Mouse (Mus musculus): Measurements from ENCODE around the gene Akt3.

The Akt3 gene

GRCm38 (mm10) chr1:177186751-177187150 is 71.3 kb downstream of the Akt3 start:
- DNase-seq: no peak

DNA sequence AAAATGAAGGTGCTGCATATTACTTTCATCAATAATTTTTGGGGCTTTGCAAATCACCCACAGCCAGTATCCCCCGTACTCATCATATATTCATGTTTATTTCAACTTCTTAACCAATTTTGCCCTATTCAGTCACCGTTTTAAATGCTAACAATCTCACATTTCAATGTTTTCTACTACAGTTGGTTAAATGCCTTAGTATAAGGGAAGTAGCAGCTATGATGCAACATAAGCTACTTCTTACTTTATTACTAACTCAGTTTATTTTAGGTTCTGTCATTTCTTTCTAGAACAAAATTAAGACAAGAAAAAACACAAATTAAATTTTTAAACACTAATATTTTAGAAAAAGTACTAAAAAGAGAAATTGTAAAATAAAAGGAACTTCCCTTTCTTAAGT is 78.4 kb downstream of the Akt3 start:
- DNase-seq: no peak

DNA sequence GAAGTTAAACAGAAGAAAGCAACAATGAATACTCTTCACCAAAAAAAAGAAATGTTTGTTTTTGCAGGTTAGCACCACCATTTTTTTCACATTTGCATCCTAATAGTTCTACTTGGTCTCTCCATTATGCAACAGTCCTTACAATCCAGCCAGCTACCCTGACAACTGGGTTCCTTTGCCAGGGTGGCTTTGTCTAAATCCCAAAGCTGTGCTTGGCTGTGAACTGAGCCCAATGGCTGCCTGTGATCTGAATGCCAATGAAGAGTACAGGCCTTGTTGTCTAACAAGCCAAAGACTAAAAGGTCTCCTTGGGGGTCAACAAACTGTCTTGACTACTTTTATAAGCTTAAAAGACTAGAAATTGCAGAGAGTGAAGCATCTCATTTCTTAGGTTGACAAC is 82.6 kb downstream of the Akt3 start:
- peak; percentile 51 to 69 for DNase-seq

DNA sequence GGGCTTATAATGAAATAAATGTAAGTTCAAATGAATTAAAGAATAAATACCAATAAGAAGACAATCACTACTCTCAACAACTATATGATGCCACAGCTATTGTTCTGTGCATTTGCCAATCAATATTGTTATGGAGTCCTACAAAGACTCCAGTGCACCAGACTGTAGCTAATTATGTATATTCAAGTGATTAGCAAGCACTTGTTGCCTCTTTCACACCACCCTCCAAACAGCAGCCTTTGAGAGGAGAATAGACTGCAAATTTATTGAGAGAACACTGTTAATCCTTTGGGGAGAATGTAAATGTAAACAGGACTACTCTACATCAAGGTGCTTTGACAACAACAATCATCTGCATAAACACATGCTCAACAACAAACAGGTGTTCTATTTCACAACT is 86.7 kb downstream of the Akt3 start:
- DNase-seq: no peak

DNA sequence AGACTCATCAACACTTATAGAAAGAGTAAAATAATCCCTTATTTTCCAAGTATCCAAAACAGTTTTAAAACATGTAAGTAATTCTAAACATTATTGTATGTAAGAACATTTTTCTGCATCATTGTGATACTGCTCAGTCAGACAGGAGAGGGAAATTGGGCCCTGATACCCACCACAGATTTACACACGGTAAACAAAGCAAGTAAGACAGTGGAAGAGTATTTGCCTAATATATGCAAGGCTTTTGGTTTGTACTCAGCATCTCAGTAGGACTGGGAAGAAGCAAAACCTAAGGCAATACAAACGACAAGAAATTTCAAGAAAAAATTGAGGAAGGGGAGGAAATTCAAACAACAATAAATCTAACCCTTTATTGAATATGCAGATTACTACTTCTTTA is 92.2 kb downstream of the Akt3 start:
- DNase-seq: no peak

GRCm38 (mm10) chr1:177165336-177165735 is 92.7 kb downstream of the Akt3 start:
- no peak for DNase-seq

- peak; percentile 38 to 42 for DNase-seq
These were observed 107.5 kb downstream of the Akt3 start for GRCm38 (mm10) chr1:177150344-177151021.

DNA sequence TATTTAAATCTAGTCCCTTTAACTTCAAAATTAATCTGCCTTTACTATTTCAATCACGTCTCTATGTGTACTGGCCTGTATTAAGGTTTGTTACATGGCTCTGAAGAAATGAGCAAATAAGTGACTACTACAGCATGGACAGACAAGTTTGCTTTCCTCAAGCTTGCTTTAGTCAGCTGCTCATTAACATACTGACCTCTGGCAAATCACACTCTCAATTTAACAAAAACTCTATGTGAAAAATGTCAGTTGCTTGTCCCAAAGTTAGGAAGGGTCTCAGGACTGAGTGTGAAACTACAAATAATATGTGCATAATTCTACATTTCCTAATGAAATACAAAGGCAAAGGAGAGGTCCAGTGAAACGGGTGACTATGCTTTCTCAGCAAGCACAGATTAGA is 109.3 kb downstream of the Akt3 start:
- no peak for DNase-seq

DNA sequence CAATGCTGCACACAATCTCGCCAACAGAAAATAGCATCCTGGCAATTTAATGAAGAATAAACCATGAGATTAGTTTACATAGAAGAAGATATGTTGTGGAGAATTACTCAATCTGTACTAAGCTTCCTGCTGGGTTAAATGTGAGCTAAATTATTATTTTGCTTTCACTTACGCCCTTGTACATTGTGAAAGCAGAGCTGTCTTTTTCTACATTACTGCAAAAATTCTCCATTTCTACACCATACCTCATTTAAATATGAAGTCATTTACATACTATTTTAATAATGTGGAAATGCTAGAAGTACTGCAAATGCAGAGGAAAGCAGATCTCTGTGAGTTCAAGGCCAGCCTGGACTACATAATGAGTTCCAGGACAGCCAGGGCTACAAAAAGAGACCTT is 116.5 kb downstream of the Akt3 start:
- DNase-seq: no peak

- no peak for DNase-seq
These were observed 118.4 kb downstream of the Akt3 start for GRCm38 (mm10) chr1:177139652-177140051.

DNA sequence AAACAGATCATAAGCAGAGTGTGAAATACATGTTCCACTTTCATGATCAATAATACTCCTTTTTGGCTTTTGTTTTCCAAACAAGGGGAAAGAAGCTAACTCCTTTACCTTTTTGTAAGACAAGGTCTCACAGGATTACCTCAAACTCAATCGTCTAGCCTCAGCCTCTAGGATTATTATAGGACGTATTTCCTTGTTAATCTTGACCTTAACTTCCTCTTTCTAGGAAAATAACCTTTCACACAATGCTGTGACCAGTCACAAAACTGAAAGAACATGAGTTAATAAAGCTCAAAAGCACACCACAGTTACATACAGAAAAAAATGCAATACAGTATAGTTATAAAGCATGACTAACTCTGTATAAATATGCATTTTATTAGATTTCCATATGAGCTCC is 126.5 kb downstream of the Akt3 start:
- DNase-seq: no peak

DNA sequence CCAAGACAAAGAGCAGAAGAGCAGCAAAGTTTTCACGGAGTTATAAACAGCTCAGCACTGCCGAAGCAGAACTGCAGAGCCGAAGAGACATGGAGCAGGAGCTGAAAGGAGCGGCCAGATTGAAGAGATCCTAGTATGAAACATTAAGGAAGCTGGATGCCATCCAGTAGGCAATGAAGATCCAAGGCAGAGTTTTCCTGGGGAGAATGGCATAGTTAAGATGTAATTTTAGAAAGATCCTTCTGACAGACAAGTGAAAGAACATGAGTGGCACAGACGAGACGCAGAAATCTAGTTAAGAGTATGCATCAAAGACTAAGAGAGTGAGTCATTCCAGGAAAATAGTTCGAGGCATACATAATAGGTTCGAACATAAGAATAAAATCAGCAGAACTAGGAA is 131.3 kb downstream of the Akt3 start:
- peak; percentile 56 to 57 for DNase-seq

DNA sequence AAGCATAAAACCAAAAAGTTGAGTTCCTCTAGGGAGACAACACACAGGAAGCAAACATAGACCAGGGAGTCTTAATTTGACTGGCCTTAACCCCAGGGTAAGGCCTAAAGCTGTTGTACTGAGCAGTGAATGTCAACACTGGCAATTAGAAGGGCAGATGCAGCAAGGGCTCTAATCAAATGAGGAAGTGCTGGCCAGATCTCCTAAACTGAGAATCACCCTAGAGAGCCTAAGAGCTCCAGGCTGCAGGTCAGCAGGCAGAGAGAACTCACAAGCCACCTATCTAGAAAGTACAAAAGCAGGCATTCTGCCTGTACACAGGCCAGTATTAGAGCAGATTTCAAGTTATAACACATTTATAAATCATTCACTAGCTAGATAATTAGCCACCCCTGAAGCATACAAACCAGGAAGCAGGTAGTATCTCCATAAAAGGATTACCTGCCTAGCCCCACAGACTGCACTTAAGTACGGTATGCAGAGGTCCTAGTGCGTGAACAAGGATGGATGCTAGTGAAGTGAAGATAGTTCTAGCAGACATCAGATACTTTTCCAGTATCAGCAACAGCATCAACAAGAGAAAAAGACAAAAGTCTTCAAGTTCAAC is 147.2 kb downstream of the Akt3 start:
- no peak for DNase-seq

DNA sequence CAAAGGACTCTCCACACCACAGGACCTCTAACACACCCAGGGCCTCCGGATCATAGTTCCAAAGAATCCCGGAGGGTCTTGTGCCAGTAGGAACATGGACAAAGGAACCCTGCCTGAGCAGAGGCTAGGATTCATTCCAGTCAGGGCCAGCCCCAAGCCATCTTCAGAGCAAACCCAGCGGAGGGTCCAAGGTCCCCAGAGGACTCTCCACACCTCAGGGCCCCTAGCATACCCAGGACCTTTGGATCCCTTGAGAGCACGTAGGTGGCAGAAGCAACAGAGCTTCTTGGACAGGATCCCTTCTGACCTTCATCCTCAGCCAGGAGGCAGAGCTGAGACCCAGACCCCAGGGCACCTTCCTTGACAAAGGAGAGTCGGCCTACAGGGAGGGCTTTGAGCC is 167.5 kb downstream of the Akt3 start:
- no peak for DNase-seq

DNA sequence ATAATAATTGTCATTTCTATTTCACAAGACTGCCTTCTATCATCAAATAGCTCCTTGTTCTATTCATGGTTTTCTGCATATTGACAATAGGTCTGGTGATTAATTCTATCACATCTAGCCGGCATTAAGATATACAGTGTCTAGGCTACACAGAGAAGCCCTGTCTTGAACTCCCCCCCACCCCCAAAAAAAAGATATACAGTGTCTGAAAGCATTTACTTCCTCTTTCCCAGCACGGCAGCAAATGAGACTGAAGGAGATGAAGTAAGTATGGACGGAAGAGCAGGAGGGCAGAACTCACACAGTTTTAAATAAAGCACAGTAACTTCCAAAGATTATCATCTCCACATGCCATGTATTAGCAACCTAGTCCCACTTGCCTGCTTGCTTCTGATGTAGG is 168.5 kb downstream of the Akt3 start:
- no peak for DNase-seq

DNA sequence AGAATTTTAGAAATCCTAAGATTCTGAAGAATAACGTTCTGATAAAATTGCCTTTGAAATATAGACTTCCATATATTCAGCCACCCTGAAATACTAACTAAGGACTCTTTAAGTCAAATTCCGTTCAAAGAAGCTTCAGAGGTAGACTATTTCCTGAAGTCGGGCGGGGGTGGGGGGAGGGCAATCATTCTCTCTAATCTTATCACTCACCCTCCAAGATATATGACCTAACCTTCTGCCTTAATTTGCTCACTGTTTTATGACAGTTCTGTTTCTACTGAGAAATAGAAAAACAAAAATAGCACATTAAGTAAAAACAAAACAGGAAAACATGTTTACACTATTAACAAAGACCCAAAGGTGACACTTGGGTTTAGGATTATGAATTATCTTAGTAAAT is 169.0 kb downstream of the Akt3 start:
- no peak for DNase-seq

DNA sequence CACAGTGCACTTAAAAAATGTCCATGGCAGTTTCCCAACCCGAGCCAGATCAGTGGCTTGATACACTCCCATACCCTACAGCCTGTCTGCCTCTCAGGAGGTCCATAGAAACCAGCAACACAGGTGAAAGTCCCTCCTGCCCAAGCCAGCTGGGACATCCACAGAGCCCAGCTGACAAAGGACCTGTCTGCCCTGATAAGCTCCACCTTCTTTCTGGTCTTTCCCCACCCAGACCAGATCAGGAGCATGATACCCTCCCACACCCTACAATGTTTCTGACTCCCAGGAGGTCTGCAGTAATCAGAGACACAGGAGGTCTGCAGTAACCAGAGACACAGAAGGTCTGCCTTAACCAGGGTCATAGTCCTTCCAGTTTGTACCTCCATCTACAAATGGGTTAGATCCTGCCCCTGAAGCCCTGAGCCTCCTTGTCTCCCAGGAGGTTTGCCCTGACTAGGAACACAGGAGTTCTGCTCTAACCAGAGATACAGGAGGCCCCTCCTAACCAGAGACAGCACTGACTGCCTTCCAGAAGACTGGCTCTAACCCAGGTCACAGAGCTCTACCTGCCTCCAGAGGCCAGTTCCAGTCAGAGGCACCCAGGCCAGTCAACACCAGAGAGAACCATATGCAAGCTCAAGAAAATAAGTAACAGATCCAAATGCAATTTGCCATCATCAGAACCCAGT is 175.9 kb downstream of the Akt3 start:
- no peak for DNase-seq

DNA sequence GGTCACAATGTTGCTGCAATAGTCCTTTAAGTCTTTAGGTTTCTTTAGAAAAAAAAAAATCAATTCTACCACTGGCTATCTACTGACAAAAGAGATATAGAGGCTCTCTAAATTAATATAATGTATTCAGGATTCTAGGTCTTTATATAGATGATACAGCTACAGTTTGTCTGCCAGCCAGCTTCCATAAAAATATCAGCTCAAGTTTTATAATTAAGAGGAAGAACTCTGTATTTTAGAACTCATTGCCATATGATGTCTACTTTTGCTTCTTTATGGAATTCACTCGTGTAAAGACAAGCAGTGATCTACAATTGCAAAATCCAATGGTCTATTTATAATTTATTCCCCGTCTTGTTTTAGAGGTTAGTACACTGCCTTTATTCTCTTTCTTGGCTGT is 188.8 kb downstream of the Akt3 start:
- DNase-seq: no peak

DNA sequence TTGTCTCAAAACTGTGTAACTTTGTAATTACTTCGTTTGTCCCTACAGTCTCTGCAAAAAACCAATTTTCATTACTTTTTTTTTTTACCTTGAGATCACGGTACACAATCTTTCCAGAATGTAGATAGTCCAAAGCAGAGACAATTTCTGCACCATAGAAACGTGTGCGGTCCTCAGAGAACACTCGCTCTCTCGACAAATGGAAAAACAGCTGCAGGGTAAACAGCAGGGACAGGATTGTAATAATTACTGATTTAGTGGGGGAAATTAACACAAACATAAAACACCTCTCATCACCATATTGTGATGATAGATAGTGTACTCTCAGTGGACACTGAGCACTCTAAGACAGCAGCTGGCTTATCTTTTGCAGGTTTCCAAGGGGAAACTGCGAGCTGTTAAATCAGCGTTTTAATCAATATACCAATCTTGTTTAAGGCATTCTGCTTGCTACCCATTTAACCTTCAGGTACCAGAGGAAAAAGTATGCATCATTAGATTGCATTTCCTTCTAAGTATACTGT is 190.8 kb downstream of the Akt3 start:
- DNase-seq: no peak

DNA sequence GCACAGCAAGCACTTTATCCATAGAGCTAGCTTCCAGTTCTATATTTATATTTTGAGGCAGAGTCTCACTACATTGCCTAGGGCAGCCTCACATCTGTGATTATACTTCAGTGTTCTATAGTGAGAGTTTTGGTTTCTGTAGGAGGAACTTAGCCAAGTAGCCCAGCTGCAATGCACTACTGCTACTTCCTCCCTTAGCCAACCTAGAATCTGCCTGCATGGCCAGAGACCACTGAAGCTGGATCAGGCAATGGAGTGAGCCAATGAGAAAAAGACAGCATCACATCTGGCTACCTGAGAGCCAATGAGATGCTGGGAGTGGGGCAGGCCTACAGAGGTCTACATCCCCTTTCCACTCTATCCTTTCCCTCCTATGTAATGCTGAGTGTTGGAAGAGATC is 192.3 kb downstream of the Akt3 start:
- no peak for DNase-seq

GRCm38 (mm10) chr1:177061761-177062160 is 196.2 kb downstream of the Akt3 start:
- DNase-seq: no peak

- DNase-seq: peak in 1 of 2 experiments; percentile 28
These were observed 203.1 kb downstream of the Akt3 start for GRCm38 (mm10) chr1:177054891-177055290.

DNA sequence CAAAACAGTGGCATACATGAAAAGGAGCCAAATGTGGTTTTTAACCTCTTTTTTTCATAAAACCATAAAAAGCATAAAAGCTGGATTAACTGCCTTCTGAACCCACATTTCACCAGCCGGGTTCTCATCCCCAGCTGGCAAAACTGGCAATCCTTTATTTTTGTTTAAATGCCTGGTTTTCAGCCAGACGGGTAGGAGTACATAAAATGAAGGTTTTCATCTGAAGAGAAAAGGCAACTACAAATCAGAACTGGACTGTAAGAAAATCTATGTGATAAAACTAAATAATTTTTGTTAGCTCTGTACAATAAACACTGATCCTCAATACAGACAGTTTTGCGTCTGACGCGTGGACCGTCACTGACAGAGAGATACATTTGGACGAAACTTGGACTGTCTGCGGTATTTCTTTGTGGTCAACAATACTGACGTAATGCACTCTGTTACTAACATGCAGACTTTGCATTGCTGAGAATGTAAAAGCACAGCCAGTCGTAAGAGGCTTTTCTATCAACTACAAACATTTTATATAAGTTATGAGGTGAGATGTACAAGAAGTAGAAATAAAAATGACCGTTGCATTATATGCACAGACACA is 206.5 kb downstream of the Akt3 start:
- peak; percentile 52 to 53 for DNase-seq

- no peak for DNase-seq
These were observed 209.2 kb downstream of the Akt3 start for GRCm38 (mm10) chr1:177048773-177049172.

Measured in cerebellum, postnatal 10 days (tissue).